Comparison of ENCODE assay signal across 19 mouse cellular contexts in genomic region chr16:14030650-14031049, GRCm38 (mm10). TPM values are rescaled to one million over a fixed set of nuclear protein-coding genes. Genes with fewer than 3 reads are reported as not detected.
DNase-seq lines count a peak whose midpoint lies in the region; ATAC-seq and TF ChIP-seq lines count a peak whose summit lies in the region.
"Had no signal": no experiment of that assay in that cellular context is flagged by ENCODE, and none has a peak within 500 bp of the region (broad histone marks: within the 10 kb centered on the region; RNA-seq: fewer than 3 reads in every experiment).

No protein-coding gene starts in this region.

- WGBS in intestine, postnatal 0 days = 78% methylated on average over 4 of the region's 4 CpGs
- WGBS in intestine, embryonic 15.5 days = 86% methylated on average over 4 of the region's 4 CpGs
- 68% methylated on average over 4 of the region's 4 CpGs for WGBS in liver, adult 2 months

- TF ChIP-seq POLR2A in liver, adult 2 months (IDR thresholded peaks at IDR 0.05; ENCODE audit: extremely low read depth, insufficient read depth, low read length) = no peak

- H3K9me3 ChIP-seq in intestine, postnatal 0 days (ENCODE audit: control insufficient read depth) = no peaks in the 10 kb centered on the region
- no peaks in the 10 kb centered on the region for H3K9me3 ChIP-seq in intestine, embryonic 15.5 days
- H3K9me3 ChIP-seq: heart, embryonic 12.5 days; limb, embryonic 12.5 days; neural tube, embryonic 12.5 days had no signal

- peak; percentile 21; the same call in 1 of the 2 replicates for TF ChIP-seq CTCF in intestine, postnatal 0 days (IDR thresholded peaks at IDR 0.05; ENCODE audit: low read depth)
- peak; percentile 45; the same call in 1 of the 2 replicates for TF ChIP-seq CTCF in liver, adult 2 months (IDR thresholded peaks at IDR 0.05; ENCODE audit: low read depth, low read length)

- no peaks in the 10 kb centered on the region for H3K36me3 ChIP-seq in intestine, postnatal 0 days (ENCODE audit: control insufficient read depth, insufficient read depth)
- no peaks in the 10 kb centered on the region for H3K36me3 ChIP-seq in intestine, embryonic 15.5 days
- H3K36me3 ChIP-seq in liver, adult 2 months (ENCODE audit: control insufficient read depth, insufficient read depth, low read length) = no peaks in the 10 kb centered on the region
- H3K36me3 ChIP-seq: heart, embryonic 12.5 days; limb, embryonic 12.5 days; neural tube, embryonic 12.5 days had no signal

- H3K4me2 ChIP-seq in intestine, postnatal 0 days (replicated peaks; ENCODE audit: low read depth) = no peak overlapping the region
- H3K4me2 ChIP-seq in intestine, embryonic 15.5 days (replicated peaks) = no peak overlapping the region
- H3K4me2 ChIP-seq: heart, embryonic 12.5 days; limb, embryonic 12.5 days; neural tube, embryonic 12.5 days had no signal

- no peaks in the 10 kb centered on the region for H3K79me2 ChIP-seq in liver, adult 2 months (ENCODE audit: control insufficient read depth, insufficient read depth, low read length)

- peak; percentile 56 for DNase-seq in liver, adult 2 months (ENCODE audit: extremely low read depth, low read depth, low spot score)
- DNase-seq in liver (no peak), ES-CJ7 (ENCODE audit: low read depth, low spot score) (peak; percentile 35)
- DNase-seq in kidney, postnatal 25 days = peak; percentile 23 to 41
- DNase-seq in layer of hippocampus, adult 9-11 months = no peak
- DNase-seq: cerebellum, adult 11 months; gastrocnemius, postnatal 14 days; heart, postnatal 4 days; lung, adult 18-20 months; midbrain, embryonic 14.5 days; right cerebral cortex, postnatal 4 days had no signal

- no peak for ATAC-seq in intestine, postnatal 0 days
- no peak for ATAC-seq in intestine, embryonic 15.5 days
- ATAC-seq: CD4-positive, CD25-positive, alpha-beta regulatory T cell, adult 4 months had no signal

- H3K27ac ChIP-seq in intestine, postnatal 0 days (ENCODE audit: low read depth, low read length) = no peak overlapping the region
- H3K27ac ChIP-seq in intestine, embryonic 15.5 days = no peak overlapping the region
- no peak overlapping the region for H3K27ac ChIP-seq in liver, adult 2 months (replicated peaks; ENCODE audit: insufficient read depth, low read depth, low read length)
- H3K27ac ChIP-seq: limb, embryonic 12.5 days; neural tube, embryonic 12.5 days had no signal

- no peak overlapping the region for H3K9ac ChIP-seq in intestine, postnatal 0 days (ENCODE audit: low read depth, low read length)
- no peak overlapping the region for H3K9ac ChIP-seq in intestine, embryonic 15.5 days
- H3K9ac ChIP-seq in liver, adult 2 months (ENCODE audit: low read depth, low read length) = no peak overlapping the region
- H3K9ac ChIP-seq: heart, embryonic 12.5 days; limb, embryonic 12.5 days; neural tube, embryonic 12.5 days had no signal

- no peaks in the 10 kb centered on the region for H3K27me3 ChIP-seq in intestine, postnatal 0 days (replicated peaks; ENCODE audit: control insufficient read depth, insufficient read depth, low read length)
- H3K27me3 ChIP-seq in intestine, embryonic 15.5 days (replicated peaks) = no peaks in the 10 kb centered on the region
- H3K27me3 ChIP-seq in liver, adult 2 months (ENCODE audit: control insufficient read depth, insufficient read depth, low read length) = no peaks in the 10 kb centered on the region
- H3K27me3 ChIP-seq: heart, embryonic 12.5 days; limb, embryonic 12.5 days; neural tube, embryonic 12.5 days had no signal

- no peaks in the 10 kb centered on the region for H3K4me1 ChIP-seq in intestine, postnatal 0 days (replicated peaks; ENCODE audit: control insufficient read depth, insufficient read depth, low read length)
- no peaks in the 10 kb centered on the region for H3K4me1 ChIP-seq in intestine, embryonic 15.5 days (replicated peaks)
- H3K4me1 ChIP-seq in liver, adult 2 months (ENCODE audit: control insufficient read depth, insufficient read depth, low read length) = no peaks in the 10 kb centered on the region
- H3K4me1 ChIP-seq: heart, embryonic 12.5 days; limb, embryonic 12.5 days; neural tube, embryonic 12.5 days had no signal

- no peak overlapping the region for H3K4me3 ChIP-seq in intestine, postnatal 0 days (ENCODE audit: low read depth, low read length)
- no peak overlapping the region for H3K4me3 ChIP-seq in intestine, embryonic 15.5 days (replicated peaks)
- H3K4me3 ChIP-seq in liver, adult 2 months (ENCODE audit: insufficient read depth, low read depth, low read length) = no peak overlapping the region
- H3K4me3 ChIP-seq: heart, embryonic 12.5 days; limb, embryonic 12.5 days; neural tube, embryonic 12.5 days had no signal

RNA-seq across cellular contexts. Expression of gene Ifitm7, which starts 44.0 kb away (rescaled TPM):
- not detected in 2 replicates for polyA plus RNA-seq in intestine, postnatal 0 days (2015; fragmentation: Nextera tagmentation; extraction: Ambion mirVana)
- polyA plus RNA-seq in intestine, embryonic 15.5 days (2015; fragmentation: Nextera tagmentation; extraction: Ambion mirVana) = not detected in 2 replicates
- total RNA-seq in liver, adult 2 months (2014; rRNA removed) = not detected in 2 replicates
- polyA plus RNA-seq in liver, adult 2 months (2012; rRNA removed) = not detected in 2 replicates
- total RNA-seq: adrenal gland, adult 18-20 months; gastrocnemius, postnatal 14 days; heart, postnatal 4 days had no signal
- polyA plus RNA-seq: CD4-positive, CD25-positive, alpha-beta regulatory T cell, adult 4 months; urinary bladder, adult 2 months had no signal

RNA-seq across cellular contexts. Expression of gene 2900011O08Rik, which starts 44.2 kb away (rescaled TPM):
- 0.85 and 2.0 TPM in 2 replicates for polyA plus RNA-seq in intestine, postnatal 0 days (2015; fragmentation: Nextera tagmentation; extraction: Ambion mirVana)
- polyA plus RNA-seq in intestine, embryonic 15.5 days (2015; fragmentation: Nextera tagmentation; extraction: Ambion mirVana) = 2.1 TPM in 2 replicates
- not detected in 2 replicates for total RNA-seq in liver, adult 2 months (2014; rRNA removed)
- polyA plus RNA-seq in liver, adult 2 months (2012; rRNA removed) = 0.04 TPM in 1 of 2 replicates, not detected in the other
- polyA plus RNA-seq: CD4-positive, CD25-positive, alpha-beta regulatory T cell, adult 4 months had no signal

Comparison
In these comparisons a context has a peak if more than half of its experiments do, and no peak if none do; other contexts are left out.
1. DNase-seq: peak in liver, adult 2 months (single experiment), ES-CJ7 (single experiment) and kidney, postnatal 25 days (2 of 2); none in liver (single experiment) and layer of hippocampus, adult 9-11 months (single experiment).